Mouse (Mus musculus) naive thymus-derived CD4-positive, alpha-beta T cell, adult 5 months (primary cell): ENCODE results near the gene Fbxl12. TPM values are rescaled to one million over a fixed set of nuclear protein-coding genes. Genes with fewer than 3 reads are reported as not detected.

Source experiments
- polyA plus RNA-seq: library from polyadenylated mRNA; unstranded; fragments of 100-300 nt; shearing (Covaris generic); gene quantifications from one replicate; pipeline ENCODE4 v1.2.1, GENCODE M21; 2017

The Fbxl12 gene
- polyA plus RNA-seq = 108 TPM

DNA sequence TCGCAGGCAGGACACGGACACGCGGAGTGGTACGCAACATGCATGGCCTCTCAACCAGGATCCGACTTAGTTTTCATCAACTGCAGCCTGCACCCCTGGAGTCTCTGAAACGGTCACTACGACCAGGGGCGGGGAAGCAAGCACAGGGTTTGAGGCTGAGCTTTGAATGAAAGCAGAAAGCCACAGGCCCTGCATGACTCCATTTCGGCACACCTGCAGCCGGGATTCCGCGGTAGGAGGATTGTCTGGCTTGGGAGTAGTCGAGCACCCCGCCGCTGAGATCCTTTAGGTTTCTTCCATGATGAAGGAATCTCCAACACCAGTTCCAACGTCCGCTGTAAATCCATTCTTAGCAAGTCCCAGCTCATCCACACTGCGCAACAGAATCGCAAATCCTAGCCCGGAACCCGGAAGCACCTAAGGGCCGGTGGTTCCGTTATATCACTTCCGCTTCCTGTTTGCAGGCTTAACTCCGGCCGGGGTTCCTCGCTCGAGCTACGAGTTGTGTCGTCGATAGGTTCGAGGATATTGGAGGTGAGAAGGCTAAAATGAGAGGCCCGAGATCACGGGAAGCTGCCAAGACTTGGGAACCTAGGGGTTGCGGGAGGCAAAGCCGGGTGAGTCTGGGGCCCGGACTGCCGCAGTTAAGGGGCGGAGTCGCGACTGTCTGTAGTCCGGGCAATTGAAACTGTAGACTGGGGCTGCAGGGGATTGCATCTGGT is at the start of gene Fbxl12:
TSS of gene Fbxl12 (minus strand) at position 408 of the 722 bp plus-strand sequence.

DNA sequence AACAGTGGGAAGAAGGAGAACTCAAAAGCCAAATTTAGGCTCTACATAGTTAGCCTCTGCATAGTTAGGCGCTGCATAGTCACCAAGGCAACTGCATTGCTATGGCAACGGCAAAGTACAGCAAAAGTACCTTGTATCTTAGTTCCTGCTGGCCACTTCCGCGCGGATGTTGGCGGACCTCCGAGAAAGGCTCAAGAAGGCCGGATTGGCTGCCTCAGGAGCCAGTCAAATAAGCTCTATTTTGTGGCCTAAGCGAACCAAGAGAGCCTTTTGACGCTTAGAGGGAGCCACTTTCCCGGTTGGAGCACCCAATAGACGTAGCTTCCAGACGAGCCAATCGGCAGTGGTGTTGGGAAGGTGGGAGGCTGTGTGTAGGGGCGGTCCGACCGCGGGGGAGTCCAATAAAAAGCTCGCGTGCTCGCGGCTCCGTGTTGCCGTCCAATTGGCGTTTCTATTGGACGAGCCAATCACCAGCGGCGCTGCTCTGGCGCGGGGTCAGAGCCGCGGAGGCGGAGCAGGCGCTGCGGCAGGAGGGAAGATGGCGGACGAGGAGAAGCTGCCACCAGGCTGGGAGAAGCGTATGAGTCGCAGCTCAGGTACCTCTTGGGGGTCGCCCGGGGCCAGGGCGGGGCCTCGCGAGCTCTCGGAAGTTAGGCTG is 7.2 kb upstream of the Fbxl12 start, which contains the start of gene Pin1:
TSS of gene Pin1 (plus strand) at position 494 of the 658 bp plus-strand sequence.

DNA sequence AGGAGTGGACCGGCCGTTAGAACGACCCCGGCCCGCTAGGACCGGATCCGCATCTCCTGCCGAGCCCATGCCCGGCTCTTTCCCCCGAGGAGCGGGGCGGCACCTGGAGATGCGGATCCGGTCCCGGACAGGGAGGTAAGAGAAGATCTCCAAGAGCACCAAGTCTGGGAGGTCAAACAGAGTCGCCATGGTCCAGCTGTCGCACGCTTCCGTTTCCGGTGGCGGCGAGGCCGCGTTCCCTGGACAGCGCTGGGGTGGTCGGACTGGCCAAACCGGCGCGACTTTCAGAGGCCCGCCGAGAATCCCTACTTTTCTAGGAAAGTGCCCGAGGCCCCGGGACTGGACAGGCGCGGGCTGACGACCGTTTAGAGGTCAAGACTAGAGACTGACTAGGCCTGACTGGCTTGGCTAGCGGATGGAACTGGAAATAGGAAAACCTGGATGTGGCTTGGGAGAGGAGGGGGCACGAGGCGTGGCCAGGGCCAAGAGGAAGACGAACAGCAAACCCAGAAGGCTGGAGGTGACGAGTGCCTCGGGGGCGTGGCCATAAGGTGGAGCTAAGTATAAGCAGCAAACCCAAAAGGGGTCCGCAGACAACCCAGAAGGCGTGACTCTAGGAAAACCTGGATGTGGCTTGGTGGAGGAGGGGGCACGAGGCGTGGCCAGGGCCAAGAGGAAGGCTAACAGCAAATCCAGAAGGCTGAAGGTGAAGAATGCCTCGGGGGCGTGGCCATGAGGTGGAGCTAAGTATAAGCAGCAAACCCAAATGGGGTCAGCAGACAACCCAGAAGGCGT is 2.3 kb downstream of the Fbxl12 start, which contains the start of gene Ubl5:
TSS of gene Ubl5 (plus strand) at position 778 of the 795 bp plus-strand sequence.

DNA sequence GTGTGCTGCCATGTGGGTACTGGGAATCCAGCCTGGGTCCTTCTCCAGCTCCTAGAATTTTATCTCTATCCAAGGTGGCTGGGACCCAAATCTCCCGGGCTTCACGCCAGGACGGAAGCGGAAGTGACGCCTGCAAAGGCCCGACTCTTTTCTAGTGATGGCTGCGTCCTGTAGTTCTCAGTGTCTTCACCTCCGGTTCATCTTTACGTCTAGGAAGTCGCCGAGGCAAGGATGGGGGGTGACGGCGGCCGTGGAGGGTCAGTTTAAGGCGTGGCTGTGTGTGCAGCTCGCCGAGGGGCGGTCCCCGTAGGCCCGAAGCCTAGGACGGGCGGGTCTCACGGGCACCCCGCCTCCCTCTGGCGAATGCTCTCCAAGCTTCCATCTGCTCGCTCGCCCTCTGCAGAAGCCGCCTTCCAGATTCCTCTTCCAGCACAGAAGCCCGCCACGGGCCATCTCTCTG is 63.4 kb downstream of the Fbxl12 start, which contains the start of gene Zfp846:
TSS of gene Zfp846 (plus strand) at position 117 of the 460 bp plus-strand sequence.

Other genes with a start within 250 kb of the Fbxl12 start
- gene Zfp26, start 184.6 kb downstream of the Fbxl12 start, polyA plus RNA-seq = 26.6 TPM
- 6.2 TPM for gene Zfp426, start 152.0 kb downstream of the Fbxl12 start, polyA plus RNA-seq
- gene Zfp266, start 123.3 kb downstream of the Fbxl12 start, polyA plus RNA-seq = 40.5 TPM
- 10.8 TPM for gene Zfp846, start 63.5 kb downstream of the Fbxl12 start, polyA plus RNA-seq
- gene Ubl5, start 1.9 kb downstream of the Fbxl12 start, polyA plus RNA-seq = 383 TPM
- gene Pin1, start 7.3 kb upstream of the Fbxl12 start, polyA plus RNA-seq = 21.8 TPM
- gene Olfm2, start 101.6 kb upstream of the Fbxl12 start, polyA plus RNA-seq = 0.31 TPM
- not detected for gene Col5a3, start 170.3 kb upstream of the Fbxl12 start, polyA plus RNA-seq
- gene Rdh8, start 173.7 kb upstream of the Fbxl12 start, polyA plus RNA-seq = not detected
- 25.8 TPM for gene A230050P20Rik, start 223.9 kb upstream of the Fbxl12 start, polyA plus RNA-seq
- gene Angptl6, start 235.0 kb upstream of the Fbxl12 start, polyA plus RNA-seq = 5.3 TPM
- 106 TPM for gene Ppan, start 243.4 kb upstream of the Fbxl12 start, polyA plus RNA-seq